Mouse (Mus musculus): ENCODE results near the gene Enpep. TPM values are rescaled to one million over a fixed set of nuclear protein-coding genes. Genes with fewer than 3 reads are reported as not detected.

Enpep gene
- polyA plus RNA-seq, 1 experiment from 2014 or later: 0.43 TPM

DNA sequence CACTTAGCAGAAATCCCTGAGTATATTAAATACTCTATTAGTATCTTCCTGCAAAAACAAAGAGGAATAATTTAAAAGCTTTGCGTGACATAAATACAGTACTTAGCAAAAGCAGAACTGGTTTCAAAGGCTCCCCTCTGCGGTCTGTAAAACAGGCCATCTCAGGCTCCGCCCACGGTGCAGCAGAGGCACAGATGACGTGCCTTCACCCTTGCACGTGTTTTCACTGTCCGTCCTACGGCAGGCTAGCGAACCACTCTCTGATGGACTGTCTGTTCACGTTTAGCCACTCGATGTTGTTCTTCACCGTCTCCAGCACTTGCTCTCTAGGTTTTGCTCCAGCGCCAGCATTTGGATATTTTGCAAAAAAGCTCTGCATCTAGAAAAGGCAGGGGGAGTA is 62.5 kb downstream of the Enpep start:
- no peaks in the 10 kb centered on the region for H3K27me3 ChIP-seq
- no peaks in the 10 kb centered on the region for H3K4me1 ChIP-seq
- H3K36me3 ChIP-seq (ENCODE audit: poor library complexity, severe bottlenecking): no peaks in the 10 kb centered on the region
- no peak overlapping the region for H3K4me2 ChIP-seq
- 61% methylated on average over 13 of the region's 13 CpGs for WGBS
- H3K9ac ChIP-seq: no peak overlapping the region
- H3K27ac ChIP-seq: no peak overlapping the region
- H3K9me3 ChIP-seq (replicated peaks): no peaks in the 10 kb centered on the region
- no peak for ATAC-seq
- H3K4me3 ChIP-seq: no peak overlapping the region

DNA sequence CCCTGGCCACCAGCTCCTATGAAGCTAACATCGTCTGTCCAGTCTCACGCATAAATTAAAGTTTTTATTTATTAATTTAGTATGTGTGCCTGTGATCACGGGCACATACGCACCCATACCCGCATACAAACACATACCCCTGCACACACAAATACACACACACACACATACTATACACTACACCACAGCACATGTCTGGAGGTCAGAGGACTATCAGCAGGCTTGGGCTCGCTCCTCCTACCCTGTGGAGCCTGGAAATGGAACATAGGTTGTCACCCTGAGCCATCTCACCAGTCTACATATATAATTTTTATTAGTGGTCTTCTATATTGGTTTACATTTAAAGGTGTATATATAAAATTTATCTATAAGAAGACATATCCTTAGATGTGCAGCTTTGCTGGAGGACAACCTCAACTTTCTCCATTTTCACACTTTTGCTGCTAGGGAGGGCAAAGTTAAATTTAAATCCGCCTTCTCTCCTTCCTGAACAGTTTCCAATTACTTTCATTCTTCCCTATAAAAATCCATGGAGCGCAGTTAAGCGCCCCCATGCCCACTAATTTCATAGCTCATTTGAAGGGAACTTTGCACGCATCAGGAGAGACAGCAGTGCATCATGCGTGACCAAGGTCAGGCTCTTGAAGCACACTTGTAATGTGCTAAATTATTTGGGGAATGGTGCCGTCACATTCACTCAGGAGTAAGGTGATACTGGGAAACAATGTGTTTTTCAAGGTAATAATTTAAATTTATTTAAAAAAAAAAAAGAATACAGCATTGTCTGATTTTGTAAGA is 63.4 kb downstream of the Enpep start:
- Histone ChIP-seq H3K4me1 (no peaks in the 10 kb centered on the region), H3K27ac (no peak overlapping the region), H3K4me2 (no peak overlapping the region), H3K27me3 (no peaks in the 10 kb centered on the region), H3K9me3 (replicated peaks) (no peaks in the 10 kb centered on the region), H3K9ac (no peak overlapping the region), H3K36me3 (ENCODE audit: poor library complexity, severe bottlenecking) (no peaks in the 10 kb centered on the region), H3K4me3 (no peak overlapping the region)
- WGBS: 90% methylated on average over 12 of the region's 12 CpGs
- ATAC-seq: no peak

DNA sequence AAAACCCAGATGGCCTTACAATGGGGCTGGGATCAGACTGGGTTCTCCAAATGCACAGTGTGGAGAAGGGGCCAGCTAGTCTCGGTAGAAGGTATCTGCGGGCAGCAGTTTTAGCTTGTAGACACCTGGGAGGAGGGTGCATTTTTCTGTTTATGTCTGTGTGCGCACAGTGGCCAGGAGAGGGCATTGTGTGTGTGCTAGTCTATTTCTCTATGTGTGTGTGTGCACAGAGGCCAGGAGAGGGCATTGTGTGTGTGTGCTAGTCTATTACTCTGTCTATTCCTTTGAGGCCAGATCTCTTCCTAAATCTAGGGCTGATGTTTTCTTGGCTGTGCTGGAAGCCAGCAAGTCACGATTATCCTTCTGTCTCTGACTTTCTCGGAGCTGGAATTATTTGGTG is 74.0 kb downstream of the Enpep start:
- 83% methylated on average over 5 of the region's 5 CpGs for WGBS
- H3K4me3 ChIP-seq: no peak overlapping the region
- no peaks in the 10 kb centered on the region for H3K36me3 ChIP-seq (ENCODE audit: poor library complexity, severe bottlenecking)
- no peak overlapping the region for H3K27ac ChIP-seq
- no peak for ATAC-seq
- H3K9ac ChIP-seq: no peak overlapping the region
- no peaks in the 10 kb centered on the region for H3K4me1 ChIP-seq
- no peak overlapping the region for H3K4me2 ChIP-seq
- H3K27me3 ChIP-seq: no peaks in the 10 kb centered on the region
- H3K9me3 ChIP-seq (replicated peaks): no peaks in the 10 kb centered on the region

DNA sequence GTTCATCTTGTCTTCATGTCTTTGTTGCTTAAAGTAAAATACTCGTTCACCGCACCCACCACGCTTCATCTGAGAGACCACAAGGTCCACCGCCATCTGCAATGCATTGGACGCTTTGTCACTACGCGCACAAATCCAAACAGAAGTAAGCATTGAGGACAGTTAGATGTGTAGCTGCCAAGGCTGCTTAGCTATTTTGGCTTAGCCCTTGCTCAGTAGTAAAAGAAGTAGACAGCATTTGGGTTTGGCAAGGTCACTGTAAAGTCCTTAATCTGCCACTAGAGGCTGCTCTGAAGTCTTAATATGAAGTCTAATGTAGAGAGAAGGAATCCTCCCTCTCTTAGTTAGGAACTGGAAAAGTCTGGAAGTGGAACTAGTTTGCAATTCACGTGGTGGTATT is 75.8 kb downstream of the Enpep start:
- Histone ChIP-seq H3K27me3 (no peaks in the 10 kb centered on the region), H3K4me2 (peak overlapping the region; percentile 49), H3K27ac (no peak overlapping the region), H3K4me3 (peak overlapping the region; percentile 30; the same call in 1 of the 2 replicates), H3K9ac (no peak overlapping the region), H3K4me1 (no peaks in the 10 kb centered on the region), H3K9me3 (replicated peaks) (no peaks in the 10 kb centered on the region), H3K36me3 (ENCODE audit: poor library complexity, severe bottlenecking) (no peaks in the 10 kb centered on the region)
- WGBS: 73% methylated on average over 8 of the region's 8 CpGs
- ATAC-seq: peak; percentile 43; the same call in 1 of the 2 replicates

DNA sequence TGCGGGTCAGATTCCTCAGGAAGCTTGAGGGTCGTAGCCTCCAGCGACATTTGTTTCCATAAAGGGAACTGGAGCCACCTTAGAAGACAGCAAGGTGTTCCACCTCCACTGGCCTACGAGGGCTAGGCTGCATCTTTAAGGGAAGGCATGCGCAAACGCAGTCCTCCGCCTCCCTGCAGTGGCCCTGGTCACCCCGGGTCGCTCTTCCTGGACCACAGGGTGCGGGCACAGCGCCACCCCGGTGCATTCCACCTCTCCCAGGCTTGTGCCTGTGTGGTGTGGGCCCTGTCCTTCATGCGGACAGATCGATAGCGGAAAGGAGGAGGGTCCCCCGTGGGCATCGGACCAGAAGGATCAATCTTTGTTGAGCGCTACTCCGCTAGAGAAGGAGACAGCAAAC is 76.2 kb downstream of the Enpep start:
- no peaks in the 10 kb centered on the region for H3K9me3 ChIP-seq (replicated peaks)
- H3K27ac ChIP-seq: no peak overlapping the region
- H3K9ac ChIP-seq: no peak overlapping the region
- H3K36me3 ChIP-seq (ENCODE audit: poor library complexity, severe bottlenecking): no peaks in the 10 kb centered on the region
- peak overlapping the region; percentile 30 for H3K4me3 ChIP-seq
- H3K4me2 ChIP-seq: peak overlapping the region; percentile 49
- ATAC-seq: peak; percentile 33; the same call in 1 of the 2 replicates
- no peaks in the 10 kb centered on the region for H3K27me3 ChIP-seq
- H3K4me1 ChIP-seq: no peaks in the 10 kb centered on the region
- WGBS: 55% methylated on average over 19 of the region's 19 CpGs

DNA sequence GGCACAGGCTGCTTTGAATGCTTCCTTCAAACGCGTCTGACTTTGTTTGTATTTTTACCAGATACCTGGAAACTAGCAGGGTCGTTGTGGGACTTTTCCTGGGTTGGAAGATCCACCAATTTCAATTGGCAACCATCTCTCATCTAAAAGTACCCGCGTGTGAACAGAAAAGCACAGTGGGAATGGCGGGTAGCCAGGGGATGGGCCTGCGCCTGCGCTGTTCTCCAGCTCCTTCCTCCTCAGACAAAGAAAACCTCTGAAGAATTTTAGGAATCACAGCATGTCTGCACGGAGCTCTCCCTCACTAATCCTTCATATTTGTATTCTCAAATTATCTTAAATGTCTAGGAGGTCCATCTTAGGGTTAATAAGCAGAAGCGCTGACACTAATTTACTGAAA is 78.3 kb downstream of the Enpep start:
- Histone ChIP-seq H3K9ac (no peak overlapping the region), H3K9me3 (replicated peaks) (no peaks in the 10 kb centered on the region), H3K4me2 (no peak overlapping the region), H3K36me3 (ENCODE audit: poor library complexity, severe bottlenecking) (no peaks in the 10 kb centered on the region), H3K27me3 (no peaks in the 10 kb centered on the region), H3K27ac (no peak overlapping the region), H3K4me3 (no peak overlapping the region), H3K4me1 (no peaks in the 10 kb centered on the region)
- peak; percentile 57; the same call in 1 of the 2 replicates for ATAC-seq
- WGBS: 45% methylated on average over 10 of the region's 10 CpGs

DNA sequence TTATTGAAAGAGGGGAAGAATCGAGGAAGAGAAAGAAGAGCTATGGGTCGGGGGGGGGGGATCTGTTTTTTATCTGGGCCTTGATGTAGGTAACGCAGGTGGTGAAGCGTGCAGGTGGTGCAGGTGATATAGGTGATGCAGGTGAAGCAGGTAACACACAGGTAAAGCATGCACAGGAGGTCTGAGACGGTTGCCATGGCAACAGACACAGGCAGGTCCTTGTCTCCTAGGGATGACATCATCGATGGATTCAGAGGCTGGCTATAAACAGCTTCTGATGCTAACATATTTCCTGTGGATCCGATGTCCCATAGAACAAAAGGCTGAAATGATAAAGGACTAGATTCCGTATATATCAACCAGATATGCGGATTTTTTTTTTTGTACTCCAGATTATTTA is 81.5 kb downstream of the Enpep start:
- WGBS: 83% methylated on average over 9 of the region's 9 CpGs
- Histone ChIP-seq H3K27me3 (no peaks in the 10 kb centered on the region), H3K36me3 (ENCODE audit: poor library complexity, severe bottlenecking) (no peaks in the 10 kb centered on the region), H3K4me1 (no peaks in the 10 kb centered on the region), H3K9ac (no peak overlapping the region), H3K9me3 (replicated peaks) (no peaks in the 10 kb centered on the region), H3K27ac (no peak overlapping the region), H3K4me3 (no peak overlapping the region), H3K4me2 (no peak overlapping the region)
- ATAC-seq: no peak

DNA sequence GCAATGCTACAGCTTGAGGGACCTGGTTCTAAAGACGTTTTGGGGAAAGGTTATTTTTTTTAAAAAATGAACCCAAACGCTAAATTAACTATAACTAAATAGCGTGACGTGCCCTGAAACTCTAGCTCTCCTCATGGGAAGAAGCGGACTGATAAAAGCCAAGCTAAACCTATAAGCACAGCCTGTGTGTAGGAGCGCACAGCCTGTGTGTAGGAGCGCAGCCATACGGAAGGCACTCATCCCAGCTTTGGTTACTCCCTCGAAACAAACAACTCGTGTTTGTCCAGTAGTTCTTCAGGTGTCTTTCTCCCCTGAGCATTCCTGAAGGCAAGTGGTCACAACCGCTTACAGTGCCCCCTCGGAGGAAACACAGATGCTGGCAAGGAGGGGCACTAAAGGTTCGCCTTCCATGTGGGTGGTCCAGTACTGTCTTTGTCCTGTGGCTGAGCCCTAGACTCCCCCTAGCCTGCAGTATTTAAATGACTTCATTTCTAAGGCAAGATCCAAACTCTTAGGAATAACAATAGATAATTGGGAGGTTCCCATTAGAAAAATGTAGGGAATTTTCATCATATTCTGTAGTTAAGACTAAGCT is 93.8 kb downstream of the Enpep start:
- no peak overlapping the region for H3K4me2 ChIP-seq
- no peak overlapping the region for H3K4me3 ChIP-seq
- no peak overlapping the region for H3K9ac ChIP-seq
- WGBS: 28% methylated on average over 13 of the region's 13 CpGs
- no peak overlapping the region for H3K27ac ChIP-seq
- ATAC-seq: no peak
- H3K9me3 ChIP-seq (replicated peaks): no peaks in the 10 kb centered on the region
- no peaks in the 10 kb centered on the region for H3K4me1 ChIP-seq
- no peaks in the 10 kb centered on the region for H3K36me3 ChIP-seq (ENCODE audit: poor library complexity, severe bottlenecking)
- no peaks in the 10 kb centered on the region for H3K27me3 ChIP-seq

DNA sequence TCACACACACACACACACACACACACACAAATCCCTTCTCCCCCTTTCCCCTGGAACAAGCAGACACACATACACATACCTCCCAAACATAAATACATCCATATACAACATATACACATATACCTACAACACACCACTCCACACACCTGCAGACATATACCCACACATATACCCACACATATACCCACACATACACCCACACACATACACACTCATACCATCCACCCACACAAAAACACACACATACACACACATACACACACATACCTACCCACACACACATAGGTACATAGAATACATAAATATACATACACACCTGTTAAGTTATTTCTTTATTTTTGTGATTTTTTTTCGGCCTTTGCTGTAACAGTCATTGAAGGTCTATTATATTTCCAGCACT is 94.5 kb downstream of the Enpep start:
- Histone ChIP-seq H3K4me1 (no peaks in the 10 kb centered on the region), H3K27me3 (no peaks in the 10 kb centered on the region), H3K4me3 (no peak overlapping the region), H3K36me3 (ENCODE audit: poor library complexity, severe bottlenecking) (no peaks in the 10 kb centered on the region), H3K9ac (no peak overlapping the region), H3K27ac (no peak overlapping the region), H3K9me3 (replicated peaks) (no peaks in the 10 kb centered on the region), H3K4me2 (no peak overlapping the region)
- WGBS: 92% methylated on average over 1 of the region's 1 CpGs
- no peak for ATAC-seq

DNA sequence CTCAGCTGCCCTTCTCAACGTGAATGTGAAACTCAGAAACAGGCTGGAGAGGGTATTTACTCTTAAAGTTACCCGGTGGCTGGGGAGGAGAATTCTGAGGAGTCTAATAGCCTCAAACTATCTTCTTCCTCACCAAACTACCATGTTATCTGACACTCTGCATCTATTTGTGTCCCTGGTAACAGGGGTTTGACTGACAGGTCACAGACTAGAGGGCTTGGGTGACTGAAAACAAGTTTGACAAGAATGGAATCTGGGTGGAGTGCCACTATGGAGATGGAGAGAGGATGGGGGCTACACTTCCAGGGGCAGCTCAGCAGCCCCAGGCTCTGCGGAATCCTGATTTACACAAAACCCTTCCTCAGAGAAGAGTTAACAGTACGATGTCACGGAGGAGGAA is 105.2 kb downstream of the Enpep start:
- H3K27ac ChIP-seq: no peak overlapping the region
- WGBS: 0% methylated on average over 5 of the region's 5 CpGs
- peaks cover 73% of the 10 kb centered on the region for H3K27me3 ChIP-seq
- H3K4me2 ChIP-seq: no peak overlapping the region
- no peak overlapping the region for H3K4me3 ChIP-seq
- no peaks in the 10 kb centered on the region for H3K4me1 ChIP-seq
- no peak overlapping the region for H3K9ac ChIP-seq
- ATAC-seq: no peak
- no peaks in the 10 kb centered on the region for H3K9me3 ChIP-seq (replicated peaks)
- H3K36me3 ChIP-seq (ENCODE audit: poor library complexity, severe bottlenecking): no peaks in the 10 kb centered on the region

DNA sequence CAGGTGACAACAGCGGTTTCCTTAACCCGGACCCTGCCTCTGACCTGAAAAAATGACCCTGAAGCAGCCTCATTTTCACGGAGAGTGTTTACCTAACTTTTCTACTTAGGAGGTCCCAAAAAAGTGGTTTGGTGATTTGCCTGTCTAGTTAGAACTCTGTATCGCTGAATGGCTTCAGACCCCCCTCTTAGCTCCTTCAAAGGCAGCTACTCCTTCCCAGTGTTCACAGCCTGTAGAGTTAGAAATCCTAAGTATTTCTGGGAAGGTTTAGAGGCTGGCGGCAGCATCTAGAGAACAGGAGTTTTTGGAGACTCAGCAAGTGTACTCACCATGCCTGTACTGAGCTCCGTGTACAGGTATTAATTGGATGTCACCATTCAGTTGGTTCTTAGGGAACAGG is 105.8 kb downstream of the Enpep start:
- H3K9me3 ChIP-seq (replicated peaks): no peaks in the 10 kb centered on the region
- no peak overlapping the region for H3K4me2 ChIP-seq
- H3K4me3 ChIP-seq: no peak overlapping the region
- ATAC-seq: no peak
- WGBS: under 1% methylated on average over 6 of the region's 6 CpGs
- no peaks in the 10 kb centered on the region for H3K4me1 ChIP-seq
- H3K27ac ChIP-seq: no peak overlapping the region
- peaks cover 75% of the 10 kb centered on the region for H3K27me3 ChIP-seq
- no peak overlapping the region for H3K9ac ChIP-seq
- H3K36me3 ChIP-seq (ENCODE audit: poor library complexity, severe bottlenecking): no peaks in the 10 kb centered on the region

DNA sequence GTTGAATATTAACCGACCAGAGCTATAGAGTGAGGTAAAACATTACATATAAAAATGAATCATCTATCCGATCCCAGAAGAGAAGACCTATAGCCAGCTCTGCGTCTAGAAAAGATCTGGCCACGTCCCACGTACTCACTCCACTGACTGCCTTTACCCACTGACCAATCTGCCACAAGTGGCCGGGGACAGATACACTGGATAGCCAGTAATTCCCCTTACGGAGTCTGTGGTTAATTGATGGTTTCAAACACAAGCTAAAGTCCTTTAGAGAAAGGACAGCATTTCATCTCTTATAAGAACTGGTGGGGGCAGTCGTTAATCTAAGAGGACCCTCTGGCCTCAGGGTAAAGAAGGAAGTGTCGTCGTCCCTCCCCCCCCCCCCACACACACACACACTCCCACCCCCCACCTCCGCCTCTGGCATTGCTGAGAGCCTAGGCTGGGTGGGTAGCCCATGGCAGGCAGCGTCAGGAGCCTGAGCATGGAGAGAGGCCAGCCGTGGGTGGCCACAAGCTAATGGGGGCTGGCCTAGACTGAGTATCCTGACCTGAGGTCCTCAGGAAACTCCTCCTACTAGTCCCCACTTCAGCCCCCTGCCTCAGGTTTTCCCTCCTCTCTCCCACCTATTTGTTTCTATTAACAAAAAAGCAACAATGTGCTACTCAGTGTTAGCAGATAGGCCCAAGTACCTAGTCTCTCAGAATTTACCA is 106.8 kb downstream of the Enpep start:
- Histone ChIP-seq H3K27ac (no peak overlapping the region), H3K9me3 (replicated peaks) (no peaks in the 10 kb centered on the region), H3K36me3 (ENCODE audit: poor library complexity, severe bottlenecking) (no peaks in the 10 kb centered on the region), H3K4me3 (no peak overlapping the region), H3K4me1 (no peaks in the 10 kb centered on the region), H3K27me3 (peaks cover 85% of the 10 kb centered on the region), H3K9ac (no peak overlapping the region), H3K4me2 (no peak overlapping the region)
- peak; percentile 15; the same call in 1 of the 2 replicates for ATAC-seq
- WGBS: under 1% methylated on average over 13 of the region's 13 CpGs

Measured in forebrain, embryonic 13.5 days (tissue).